Comparison of ENCODE assay signal across 13 mouse cellular contexts in the genomic region with DNA sequence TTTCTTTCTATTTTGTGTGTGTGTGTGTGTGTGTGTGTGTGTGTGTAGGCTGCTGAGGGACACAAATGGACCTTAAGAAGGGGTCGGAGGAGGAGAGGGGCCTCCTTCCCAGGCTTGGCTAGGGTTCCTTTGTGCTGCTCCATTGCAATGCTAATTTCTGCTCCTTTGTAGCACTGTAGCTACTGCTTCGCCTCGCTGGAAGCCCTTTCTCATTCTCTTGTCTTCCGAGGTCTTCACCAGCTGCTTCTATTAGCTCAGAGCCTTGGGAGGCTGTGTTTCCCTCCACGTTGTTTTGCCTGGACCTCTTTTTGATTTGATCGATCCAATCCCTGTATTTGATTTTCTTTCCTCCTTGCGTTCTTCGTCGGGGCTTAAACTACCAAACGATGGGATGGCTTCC.
DNase-seq lines count a peak whose midpoint lies in the region; ATAC-seq and TF ChIP-seq lines count a peak whose summit lies in the region.
"Had no signal": no experiment of that assay in that cellular context is flagged by ENCODE, and none has a peak within 500 bp of the region (broad histone marks: within the 10 kb centered on the region; RNA-seq: fewer than 3 reads in every experiment).

No protein-coding gene starts in this region.

- peak; percentile 95 for TF ChIP-seq EP300 in ES-Bruce4 (IDR thresholded peaks at IDR 0.05; ENCODE audit: insufficient read depth, low read depth, low read length)

- peak; percentile 5 for DNase-seq in brain, adult 2 months (ENCODE audit: low read depth, low spot score)
- DNase-seq in forebrain, embryonic 14.5 days (ENCODE audit: low spot score) = peak; percentile 81
- peak; percentile 95 for DNase-seq in midbrain, embryonic 11.5 days (ENCODE audit: low spot score, missing footprints)
- DNase-seq in heart, postnatal 10 days = no peak
- no peak for DNase-seq in gastrocnemius, postnatal 36 days
- no peak for DNase-seq in adipocyte (ENCODE audit: low spot score)
- no peak for DNase-seq in kidney, postnatal 4 days
- DNase-seq: gastrocnemius, postnatal 25 days had no signal

- no peaks in the 10 kb centered on the region for H3K4me1 ChIP-seq in ES-Bruce4 (ENCODE audit: control insufficient read depth, insufficient read depth, low read length)
- peaks cover 16% of the 10 kb centered on the region; the same call in 1 of the 2 replicates for H3K4me1 ChIP-seq in forebrain, embryonic 14.5 days (ENCODE audit: control insufficient read depth, insufficient read depth, low read length)
- H3K4me1 ChIP-seq in midbrain, embryonic 11.5 days (ENCODE audit: control insufficient read depth, insufficient read depth, low read length) = peaks cover 20% of the 10 kb centered on the region
- H3K4me1 ChIP-seq: embryonic facial prominence, embryonic 12.5 days; lung, embryonic 15.5 days had no signal

- intact Hi-C loops in heart, postnatal 10 days (cut with DNase I) = no loop called here
- intact Hi-C loops in gastrocnemius, postnatal 36 days (cut with DNase I) = no loop called here

- H3K4me3 ChIP-seq in ES-Bruce4 (ENCODE audit: low read depth, low read length) = no peak overlapping the region
- H3K4me3 ChIP-seq in forebrain, embryonic 14.5 days (ENCODE audit: low read depth, low read length) = no peak overlapping the region
- H3K4me3 ChIP-seq in midbrain, embryonic 11.5 days (ENCODE audit: low read depth, low read length) = no peak overlapping the region
- H3K4me3 ChIP-seq: embryonic facial prominence, embryonic 12.5 days; lung, embryonic 15.5 days; myocyte had no signal

- H3K9ac ChIP-seq in ES-Bruce4 (ENCODE audit: low read depth, poor library complexity, severe bottlenecking) = no peak overlapping the region; the same call in 1 of the 2 replicates
- H3K9ac ChIP-seq in forebrain, embryonic 14.5 days (ENCODE audit: low read length) = peak overlapping the region; percentile 13; the same call in 1 of the 2 replicates
- H3K9ac ChIP-seq in midbrain, embryonic 11.5 days (ENCODE audit: low read length) = peak overlapping the region; percentile 43; the same call in 1 of the 2 replicates
- H3K9ac ChIP-seq: embryonic facial prominence, embryonic 12.5 days; lung, embryonic 15.5 days had no signal

- H3K27ac ChIP-seq in ES-Bruce4 (ENCODE audit: insufficient read depth, low read length) = peak overlapping the region; percentile 97
- peak overlapping the region; percentile 76 for H3K27ac ChIP-seq in forebrain, embryonic 14.5 days (ENCODE audit: low read depth, low read length)
- H3K27ac ChIP-seq in midbrain, embryonic 11.5 days (ENCODE audit: low read depth, low read length) = peak overlapping the region; percentile 87
- H3K27ac ChIP-seq: embryonic facial prominence, embryonic 12.5 days; lung, embryonic 15.5 days had no signal

- WGBS in forebrain, embryonic 14.5 days = under 1% methylated on average over 10 of the region's 10 CpGs
- WGBS in midbrain, embryonic 11.5 days = 5% methylated on average over 10 of the region's 10 CpGs

- peak overlapping the region; percentile 25 for H3K4me2 ChIP-seq in forebrain, embryonic 14.5 days (ENCODE audit: low read length)
- peak overlapping the region; percentile 19; the same call in 1 of the 2 replicates for H3K4me2 ChIP-seq in midbrain, embryonic 11.5 days
- H3K4me2 ChIP-seq: embryonic facial prominence, embryonic 12.5 days; lung, embryonic 15.5 days had no signal

- peaks cover 26% of the 10 kb centered on the region for H3K9me3 ChIP-seq in ES-Bruce4 (replicated peaks; ENCODE audit: control insufficient read depth, insufficient read depth, low read length, poor library complexity, severe bottlenecking)
- peaks cover 9% of the 10 kb centered on the region for H3K9me3 ChIP-seq in forebrain, embryonic 14.5 days (replicated peaks; ENCODE audit: control insufficient read depth, low read length)
- H3K9me3 ChIP-seq in midbrain, embryonic 11.5 days (ENCODE audit: control insufficient read depth, low read length) = peaks cover 18% of the 10 kb centered on the region; the same call in 1 of the 2 replicates

- no peaks in the 10 kb centered on the region for H3K36me3 ChIP-seq in ES-Bruce4 (ENCODE audit: control insufficient read depth, insufficient read depth, low read length, poor library complexity, severe bottlenecking)
- H3K36me3 ChIP-seq in forebrain, embryonic 14.5 days (ENCODE audit: control insufficient read depth, insufficient read depth, low read length) = no peaks in the 10 kb centered on the region
- no peaks in the 10 kb centered on the region for H3K36me3 ChIP-seq in midbrain, embryonic 11.5 days (ENCODE audit: control insufficient read depth, insufficient read depth, low read length)
- H3K36me3 ChIP-seq: embryonic facial prominence, embryonic 12.5 days; lung, embryonic 15.5 days had no signal

- no peaks in the 10 kb centered on the region for H3K27me3 ChIP-seq in ES-Bruce4 (ENCODE audit: control insufficient read depth, insufficient read depth, low read length, poor library complexity, severe bottlenecking)
- no peaks in the 10 kb centered on the region for H3K27me3 ChIP-seq in forebrain, embryonic 14.5 days (replicated peaks; ENCODE audit: control insufficient read depth, insufficient read depth, low read length)
- H3K27me3 ChIP-seq in midbrain, embryonic 11.5 days (ENCODE audit: control insufficient read depth, insufficient read depth, low read length) = no peaks in the 10 kb centered on the region
- H3K27me3 ChIP-seq: CH12.LX; embryonic facial prominence, embryonic 12.5 days; lung, embryonic 15.5 days had no signal

- no peak for TF ChIP-seq POLR2A in ES-Bruce4 (IDR thresholded peaks at IDR 0.05; ENCODE audit: insufficient read depth, low read length)

- peak; percentile 84 for ATAC-seq in forebrain, embryonic 14.5 days
- ATAC-seq in midbrain, embryonic 11.5 days (ENCODE audit: low FRiP score) = peak; percentile 93

- TF ChIP-seq CTCF in ES-Bruce4 (IDR thresholded peaks at IDR 0.05; ENCODE audit: low read depth, low read length) = no peak

Comparison
In these comparisons a context has a peak if more than half of its experiments do, and no peak if none do; other contexts are left out.
1. DNase-seq: peak in brain, adult 2 months (single experiment), forebrain, embryonic 14.5 days (single experiment) and midbrain, embryonic 11.5 days (single experiment); none in heart, postnatal 10 days (0 of 2), gastrocnemius, postnatal 36 days (0 of 2), adipocyte (single experiment) and kidney, postnatal 4 days (0 of 2).
2. Peak in every context shown above with its lines, with median percentiles within 50 percentile points of each other: H3K27ac ChIP-seq.